Mouse (Mus musculus): ENCODE measurements around the gene Rnf227.

The Rnf227 gene

DNA sequence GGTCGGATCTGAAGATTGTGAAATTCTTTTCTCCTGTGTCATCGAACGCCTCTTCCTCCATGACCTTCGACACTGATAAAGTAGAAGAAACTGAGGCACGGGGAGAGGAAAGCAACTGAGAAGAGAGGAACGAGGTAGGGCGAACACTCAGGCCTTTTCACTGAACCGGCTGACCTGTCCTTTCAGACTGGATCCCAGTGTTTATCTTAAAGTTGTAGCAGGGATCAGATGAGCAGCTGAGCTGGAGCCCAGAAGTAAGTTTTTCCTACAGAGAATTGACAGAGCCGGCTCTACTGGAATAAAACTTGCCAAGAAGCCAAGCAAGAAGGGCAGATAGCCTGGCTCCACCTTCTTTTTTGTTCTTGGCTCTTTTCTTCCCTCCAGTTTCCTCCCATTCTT is 30.6 kb downstream of the Rnf227 start:
- DNase-seq (ENCODE audit: low read depth, low spot score): no peak

DNA sequence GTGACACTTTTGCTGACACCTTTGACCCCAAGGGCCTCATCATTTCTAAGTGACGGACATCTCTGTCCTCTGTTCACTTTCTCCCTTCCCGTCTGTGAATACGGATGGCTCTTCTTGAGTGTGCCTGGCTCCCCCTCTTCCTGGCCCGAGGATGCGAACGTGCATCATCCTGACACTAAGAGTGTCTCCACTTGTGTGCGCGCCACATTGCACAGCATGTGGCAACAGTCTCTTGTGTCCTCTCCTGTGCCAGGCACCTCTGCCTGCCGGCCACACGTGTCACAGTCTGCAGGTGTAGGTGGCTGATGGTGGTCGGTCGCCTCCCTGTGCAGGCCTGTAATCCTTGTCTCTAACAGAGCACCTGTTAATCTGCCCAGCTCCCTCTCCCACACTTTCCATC is 31.3 kb downstream of the Rnf227 start:
- no peak for DNase-seq (ENCODE audit: low read depth, low spot score)

DNA sequence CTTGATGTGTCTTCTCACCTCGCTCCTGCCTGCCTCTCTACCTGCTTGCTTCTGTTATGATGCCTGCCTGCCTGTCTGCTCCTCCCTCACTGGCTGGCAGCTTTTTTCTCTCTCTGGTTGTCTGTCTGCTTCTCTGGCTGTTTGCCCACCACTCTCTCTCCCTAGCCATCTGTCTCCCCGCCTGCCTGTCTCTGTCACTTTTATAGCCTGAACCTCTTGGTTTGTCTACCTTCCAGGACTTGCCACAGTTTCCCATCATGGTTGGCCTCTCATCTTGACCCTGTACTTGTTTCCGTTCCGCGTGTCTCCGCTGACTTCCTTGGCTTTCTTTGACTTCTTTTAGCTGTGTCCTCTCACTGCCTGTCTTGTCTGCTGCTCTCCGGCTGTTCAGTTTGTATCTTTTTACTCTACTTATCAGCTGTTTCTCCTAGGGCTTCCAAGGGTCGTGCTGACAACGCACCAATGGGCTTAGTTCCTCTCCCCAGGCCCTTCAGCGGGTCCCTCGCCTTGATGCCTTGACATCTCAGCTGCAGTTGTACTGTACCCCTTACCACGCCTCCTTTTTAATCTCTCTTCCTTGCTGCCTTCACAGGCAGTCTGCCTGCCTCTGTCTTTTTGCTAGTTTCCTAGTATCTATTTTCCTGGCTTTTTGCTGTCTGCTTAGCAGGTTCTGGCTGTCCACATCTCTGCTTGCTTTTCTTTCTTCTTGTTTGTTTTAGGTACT is 32.0 kb downstream of the Rnf227 start:
- no peak for DNase-seq (ENCODE audit: low read depth, low spot score)

DNA sequence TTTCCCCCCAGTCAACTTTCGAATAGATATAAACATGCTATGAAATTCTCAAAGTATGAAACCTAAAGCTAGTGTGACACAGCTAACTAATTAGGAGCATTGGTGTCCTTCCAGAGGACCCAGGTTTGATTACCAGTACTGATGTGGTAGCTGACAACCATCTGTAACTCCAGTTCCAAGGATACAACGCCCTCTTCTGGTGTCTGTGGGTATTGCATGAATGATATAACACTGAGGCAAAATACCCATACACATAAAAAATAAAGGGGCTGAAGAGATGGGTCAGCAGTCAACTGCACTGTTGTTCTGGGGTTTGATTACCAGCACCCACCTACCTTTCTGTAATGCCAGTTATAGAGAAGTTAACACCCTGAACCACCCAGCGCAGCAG is 32.5 kb downstream of the Rnf227 start:
- DNase-seq (ENCODE audit: low read depth, low spot score): peak; percentile 57

DNA sequence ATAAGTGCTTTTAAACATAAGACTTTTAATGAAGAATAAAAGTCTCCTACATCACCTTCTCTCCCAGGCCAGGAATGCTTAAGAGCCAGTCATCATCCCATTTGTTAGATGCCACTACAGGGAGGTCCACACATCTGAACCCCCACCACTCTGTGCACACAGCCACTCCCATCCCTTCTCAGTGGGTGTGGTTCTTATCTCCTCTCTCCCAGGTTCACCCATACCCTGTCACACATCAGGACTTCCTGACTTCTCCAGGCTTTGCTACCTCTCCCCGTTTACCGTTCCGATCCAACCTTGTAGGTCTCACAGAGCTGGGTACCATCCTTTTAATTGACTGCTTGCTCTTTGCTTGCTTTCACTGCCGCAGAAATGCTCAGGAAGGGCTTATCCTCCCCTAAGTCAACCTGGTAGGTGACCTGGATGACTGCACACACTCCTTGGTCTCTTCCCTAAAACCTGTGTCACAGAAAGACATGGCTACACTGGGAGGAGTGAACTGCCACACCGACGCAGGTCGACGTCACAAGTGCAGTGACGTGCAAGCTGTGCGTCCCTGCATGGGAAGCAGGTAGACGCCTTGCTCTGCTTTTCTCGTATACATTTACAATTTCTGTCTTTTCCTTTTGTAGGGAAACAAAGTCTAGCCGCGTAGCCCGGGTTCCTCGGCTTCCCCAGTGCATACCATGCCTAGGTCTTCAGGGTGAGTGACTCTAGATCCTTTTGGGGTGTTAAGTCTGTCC is 33.1 kb downstream of the Rnf227 start:
- peak; percentile 67 for DNase-seq (ENCODE audit: low read depth, low spot score)

DNA sequence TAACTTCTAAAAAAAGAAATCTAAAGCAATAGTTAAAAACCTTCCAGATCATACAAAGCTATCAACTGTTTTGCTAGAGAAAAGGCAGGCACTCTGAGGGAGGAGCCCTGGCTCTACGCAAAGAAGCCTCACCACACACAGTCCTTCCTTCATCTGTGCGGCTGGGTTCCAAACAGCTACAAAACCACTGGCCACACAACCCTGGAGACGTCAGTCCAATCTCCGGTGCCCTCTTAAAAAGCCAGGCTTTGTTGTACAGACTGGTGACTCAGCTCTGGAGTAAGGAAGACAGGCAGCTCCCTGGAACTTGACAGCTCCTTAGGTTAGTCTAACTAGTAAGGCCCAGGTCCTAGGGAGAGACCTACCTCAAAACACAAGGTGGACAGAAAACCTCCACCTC is 35.4 kb downstream of the Rnf227 start:
- no peak for DNase-seq (ENCODE audit: low read depth, low spot score)

DNA sequence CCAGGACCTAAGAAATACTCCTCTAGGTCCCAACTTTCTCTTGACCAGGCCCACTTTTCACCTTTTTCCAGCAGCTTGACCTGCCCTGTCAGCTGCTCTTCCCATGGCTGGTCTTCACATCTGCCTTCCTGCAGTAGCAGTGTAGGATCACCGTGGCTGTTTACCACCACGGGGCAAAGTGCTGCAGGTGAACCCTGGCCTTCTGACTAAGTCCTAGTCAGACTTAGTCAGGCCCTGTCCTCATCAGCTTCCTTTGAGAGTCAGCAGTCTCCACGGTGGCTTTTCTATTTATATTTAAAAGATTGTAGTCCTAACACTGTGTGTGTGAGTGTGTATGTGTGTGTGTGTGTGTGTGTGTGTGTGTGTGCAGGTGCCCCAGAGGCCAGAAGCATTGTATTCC is 37.5 kb downstream of the Rnf227 start:
- DNase-seq (ENCODE audit: low read depth, low spot score): no peak

DNA sequence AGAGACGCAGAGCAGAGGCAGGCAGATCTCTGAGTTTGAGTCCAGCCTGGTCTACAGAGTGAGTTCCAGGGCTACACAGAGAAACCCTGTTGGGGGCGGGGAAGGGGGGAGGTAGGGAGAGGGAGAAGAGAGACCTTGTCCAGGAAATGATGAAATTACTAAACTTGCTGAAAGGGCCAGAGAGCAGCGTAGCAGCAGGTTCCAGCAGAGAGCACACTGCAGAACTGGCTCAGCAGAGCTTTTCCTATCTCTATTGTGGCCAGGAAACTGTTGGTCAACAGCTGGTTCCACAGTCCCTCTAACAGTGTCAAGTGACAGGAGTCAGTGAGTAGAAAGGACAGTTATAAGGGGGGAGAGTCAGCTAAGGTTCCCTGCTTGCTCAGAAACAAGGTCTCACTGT is 39.3 kb downstream of the Rnf227 start:
- no peak for DNase-seq (ENCODE audit: low read depth, low spot score)

DNA sequence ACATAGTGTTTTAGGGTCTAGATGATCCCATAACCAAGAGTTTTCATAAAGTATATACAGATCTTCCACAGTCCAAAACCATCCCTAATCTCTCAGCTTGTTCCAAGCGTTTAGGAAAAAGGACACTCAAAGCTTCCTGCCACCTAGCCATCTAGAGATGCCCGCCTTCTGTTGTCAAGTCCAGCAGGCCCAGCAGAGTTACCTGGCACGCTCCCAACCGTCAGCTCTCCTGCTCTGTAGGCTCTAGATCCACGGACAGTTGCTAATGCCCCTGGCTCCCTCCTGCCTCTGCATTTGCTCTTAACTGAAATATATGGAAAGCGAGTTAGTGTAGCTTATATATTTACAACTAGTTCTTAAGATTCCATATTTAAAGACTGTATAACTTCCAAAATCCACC is 41.1 kb downstream of the Rnf227 start:
- DNase-seq (ENCODE audit: low read depth, low spot score): no peak

DNA sequence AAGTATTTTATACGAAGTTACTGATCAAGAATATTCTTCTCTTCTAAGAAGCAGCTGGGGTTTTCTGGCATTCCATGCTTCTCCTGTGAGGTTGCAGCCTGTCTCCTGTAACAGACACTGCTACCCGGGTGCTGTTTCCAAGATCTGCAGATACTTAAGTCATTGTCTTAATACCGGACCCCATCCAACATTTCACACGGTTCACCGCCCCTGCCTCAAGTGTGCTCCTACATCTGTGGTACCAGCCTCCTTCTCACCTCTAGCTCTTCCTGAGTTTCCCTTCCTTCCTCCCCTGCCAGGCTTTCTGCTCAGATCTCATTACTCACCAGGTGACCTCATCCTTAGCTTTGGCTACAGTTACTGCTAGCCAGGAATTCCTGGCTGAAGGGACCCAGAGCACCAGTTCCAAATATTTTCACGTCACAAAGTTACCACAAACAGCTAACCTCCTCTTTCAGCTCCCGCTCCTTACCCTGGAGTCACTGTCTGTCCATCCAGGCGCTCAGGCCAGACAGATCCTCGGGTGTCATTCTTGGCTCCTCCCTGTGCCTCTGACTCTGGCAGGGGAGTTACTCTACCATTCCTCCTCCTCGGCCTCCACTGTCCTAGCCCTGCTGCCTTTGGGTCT is 42.3 kb downstream of the Rnf227 start:
- no peak for DNase-seq (ENCODE audit: low read depth, low spot score)

DNA sequence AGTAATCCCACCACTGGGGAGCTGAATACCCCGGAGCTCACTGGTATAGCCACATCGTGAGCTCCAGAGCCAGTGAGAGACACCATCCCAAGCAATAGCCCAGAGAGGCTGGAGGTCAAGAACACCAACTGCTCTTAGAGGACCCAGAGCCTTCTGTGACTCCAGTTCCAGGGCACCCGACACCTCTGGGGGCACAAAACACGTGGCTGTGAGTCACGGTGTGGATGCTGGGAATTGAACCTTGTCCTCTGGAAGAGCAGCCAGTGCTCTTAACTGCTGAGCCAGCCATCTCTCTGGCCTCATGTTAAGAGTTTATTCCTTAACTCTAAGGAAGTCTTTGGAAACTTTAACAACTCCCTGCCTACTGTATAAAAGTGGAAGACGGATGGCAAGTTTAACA is 44.7 kb downstream of the Rnf227 start:
- DNase-seq (ENCODE audit: low read depth, low spot score): no peak

DNA sequence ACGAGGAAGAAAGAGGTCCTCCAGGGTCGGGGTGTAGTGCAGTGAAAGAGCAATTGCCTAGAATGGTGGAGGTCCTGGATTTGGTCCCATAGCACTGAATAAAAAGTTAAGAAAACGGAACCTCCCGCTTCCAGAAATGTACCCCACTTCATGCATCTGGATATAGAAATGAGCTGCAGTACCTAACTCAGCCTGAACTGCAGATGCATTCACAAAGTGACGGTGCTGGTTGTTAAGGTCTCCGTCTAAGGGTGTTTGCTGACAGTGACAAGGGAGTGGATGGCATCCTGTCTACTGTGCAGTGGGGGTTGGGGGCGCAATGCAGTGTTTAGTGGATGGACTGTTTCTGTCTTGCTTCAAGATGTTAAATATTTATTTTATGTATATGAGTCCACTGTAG is 46.5 kb downstream of the Rnf227 start:
- DNase-seq (ENCODE audit: low read depth, low spot score): no peak

DNA sequence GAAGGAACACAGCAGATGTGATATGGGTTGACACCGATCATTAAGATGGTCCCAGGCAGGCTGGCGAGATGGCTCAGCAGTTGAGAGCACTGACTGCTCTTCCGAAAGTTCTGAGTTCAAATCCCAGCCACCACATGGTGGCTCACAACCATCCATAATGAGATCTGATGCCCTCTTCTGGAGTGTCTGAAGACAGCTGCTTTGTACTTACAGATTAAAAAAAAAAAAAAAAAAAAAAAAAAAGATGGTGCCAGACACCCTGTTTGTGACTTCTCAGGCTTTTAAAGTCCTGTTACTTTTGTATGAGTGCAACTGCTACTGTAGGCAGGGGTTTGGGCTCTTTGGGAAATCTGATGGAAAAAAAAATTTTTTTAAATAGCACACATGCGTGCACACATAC is 48.4 kb downstream of the Rnf227 start:
- no peak for DNase-seq (ENCODE audit: low read depth, low spot score)

DNA sequence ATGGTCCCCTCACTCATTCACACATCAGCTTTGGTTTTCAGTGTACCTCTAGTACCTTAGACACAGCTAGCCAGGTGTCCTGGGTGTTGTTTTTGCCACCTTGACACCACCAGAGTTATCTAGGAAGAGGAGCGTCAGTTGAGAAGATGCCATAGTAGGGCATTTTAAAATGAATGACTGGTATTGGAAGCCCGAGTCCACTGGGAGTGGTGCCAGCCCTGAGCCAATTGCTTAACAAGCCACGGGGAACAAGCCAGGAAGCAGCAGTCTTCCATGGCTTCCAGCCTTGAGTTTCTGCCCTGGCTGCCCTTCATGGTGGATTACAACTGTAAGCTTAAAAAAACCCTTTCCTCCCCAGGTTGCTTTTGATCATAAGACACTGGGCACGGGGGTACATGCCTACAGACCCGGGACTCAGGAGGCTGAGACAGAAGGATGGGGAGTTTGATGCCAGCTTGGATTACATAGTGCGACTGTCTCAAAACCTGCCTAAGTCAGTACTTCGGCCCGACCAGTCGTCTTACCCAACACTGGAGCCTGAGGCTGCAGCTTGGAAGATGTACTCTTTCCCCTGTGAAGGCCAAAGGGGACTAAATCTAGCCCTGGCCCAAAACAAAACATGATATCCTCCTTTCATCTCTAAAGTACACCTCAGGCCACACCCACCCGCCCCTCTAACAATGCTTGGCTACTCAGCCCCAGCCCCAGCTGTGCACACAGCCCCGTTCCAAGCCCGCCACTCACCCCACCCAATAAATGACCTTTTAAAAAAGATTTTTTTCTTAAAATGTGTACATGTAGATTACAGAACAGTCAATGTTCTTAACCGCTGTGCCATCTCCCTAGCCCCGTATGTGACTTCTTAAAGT is 49.5 kb downstream of the Rnf227 start:
- DNase-seq (ENCODE audit: low read depth, low spot score): no peak

DNA sequence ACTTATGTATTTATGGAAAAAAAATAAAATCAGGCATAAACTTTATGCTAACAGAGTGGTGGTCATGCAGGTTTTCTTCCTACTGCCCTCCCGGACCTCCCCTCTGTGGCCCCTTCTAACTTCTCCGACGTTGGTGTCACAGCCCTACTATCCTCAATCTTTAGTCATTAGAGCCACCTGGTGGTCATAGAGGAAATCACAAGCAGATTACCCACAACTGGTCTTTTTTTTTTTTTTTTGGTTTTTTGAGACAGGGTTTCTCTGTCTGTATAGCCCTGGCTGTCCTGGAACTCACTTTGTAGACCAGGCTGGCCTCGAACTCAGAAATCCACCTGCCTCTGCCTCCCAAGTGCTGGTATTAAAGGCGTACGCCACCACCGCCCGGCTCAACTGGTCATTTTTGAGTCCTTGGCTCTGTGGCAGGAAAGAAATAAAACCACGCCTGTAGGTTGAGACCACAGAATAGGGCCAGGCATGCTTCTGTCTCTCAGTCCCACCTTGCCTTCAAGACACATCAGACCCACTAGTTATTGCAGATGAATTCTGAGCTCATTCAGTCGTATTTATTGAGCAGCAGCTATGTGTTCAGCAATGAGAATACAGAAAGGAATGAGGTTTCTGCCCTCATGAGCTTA is 50.3 kb downstream of the Rnf227 start:
- DNase-seq (ENCODE audit: low read depth, low spot score): peak; percentile 66
